Mouse (Mus musculus): Measurements from ENCODE around the gene Inafm2.

Gene Inafm2

GRCm38 (mm10) chr2:118783663-118784062 lies 38.1 kb downstream of the Inafm2 start:
- DNase-seq, result no peak

- DNase-seq, result no peak
Measured at GRCm38 (mm10) chr2:118786525-118786924, 41.0 kb downstream of the Inafm2 start.

GRCm38 (mm10) chr2:118789501-118789900 lies 43.9 kb downstream of the Inafm2 start:
- no peak for DNase-seq

GRCm38 (mm10) chr2:118790221-118790550 lies 44.6 kb downstream of the Inafm2 start:
- no peak for DNase-seq

- peak; percentile 90 for DNase-seq
Measured at GRCm38 (mm10) chr2:118790551-118791525, 45.3 kb downstream of the Inafm2 start.

GRCm38 (mm10) chr2:118791591-118792258 lies 46.2 kb downstream of the Inafm2 start:
- no peak for DNase-seq

GRCm38 (mm10) chr2:118792259-118792613 lies 46.7 kb downstream of the Inafm2 start:
- no peak for DNase-seq

GRCm38 (mm10) chr2:118793636-118794035 lies 48.1 kb downstream of the Inafm2 start:
- DNase-seq, result no peak
